Mouse (Mus musculus) E14TG2a.4 (cell line): ENCODE results near the gene Lhpp.

Experiments
- CTCF ChIP-seq: conservative IDR thresholded peaks from 2 replicates; pipeline ENCODE4 v1.5.1; 2014; ENCODE audit warnings: low read length
- NANOG ChIP-seq: IDR thresholded peaks from 2 replicates; pipeline ENCODE4 v1.6.1; 2014; ENCODE audit warnings: borderline replicate concordance, low read length, mixed read lengths
- POU5F1 ChIP-seq: IDR thresholded peaks from 2 replicates; pipeline ENCODE4 v1.6.1; 2014; ENCODE audit warnings: low read length, borderline replicate concordance

- TF ChIP-seq CTCF: no peak
- TF ChIP-seq NANOG: no peak
- no peak for TF ChIP-seq POU5F1
Measured at GRCm38 (mm10) chr7:132644605-132645279, 34.3 kb downstream of the Lhpp start.
